Mouse (Mus musculus): ENCODE measurements around the gene 9130213A22Rik. TPM values are rescaled to one million over a fixed set of nuclear protein-coding genes. Genes with fewer than 3 reads are reported as not detected.
A peak's percentile ranks its signal among the peaks of the same experiment; 100 is the strongest.

The 9130213A22Rik gene
- total and polyA plus RNA-seq, 2 experiments from 2014 or later: 0.62 to 0.69 TPM

DNA sequence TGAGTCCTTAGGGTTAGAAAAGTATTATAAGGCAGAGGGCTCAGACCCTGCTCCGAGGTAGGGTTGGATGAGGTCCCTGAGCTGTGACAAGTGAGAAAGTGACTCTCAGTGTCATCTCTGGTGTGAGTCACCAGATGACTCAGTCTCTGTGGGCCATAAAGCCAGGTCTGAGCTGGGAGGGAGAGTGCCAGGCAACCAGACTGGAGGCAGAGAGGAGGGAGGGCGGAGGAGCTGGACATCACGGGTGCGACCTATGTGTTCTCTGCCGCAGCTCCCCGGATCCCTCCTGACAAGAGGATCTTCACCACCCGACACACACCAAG, 20.0 kb downstream of the 9130213A22Rik start:
- Histone ChIP-seq H3K36me3 (ENCODE audit: insufficient read depth) (peaks cover 65% of the 10 kb centered on the region), H3K9me3 (ENCODE audit: low read length) (no peaks in the 10 kb centered on the region), H3K4me1 (ENCODE audit: insufficient read depth) (peaks cover 12% of the 10 kb centered on the region), H3K9ac (no peak overlapping the region), H3K27me3 (ENCODE audit: insufficient read depth, low read length) (no peaks in the 10 kb centered on the region), H3K4me3 (ENCODE audit: low read depth, low read length) (no peak overlapping the region), H3K27ac (ENCODE audit: low read depth, low read length) (no peak overlapping the region), H3K4me2 (ENCODE audit: low read depth) (no peak overlapping the region)
- ATAC-seq: no peak
- no peak for TF ChIP-seq CTCF (IDR thresholded peaks at IDR 0.05; ENCODE audit: low read depth)
- DNase-seq: no peak
- 90% methylated on average over 7 of the region's 7 CpGs for WGBS

DNA sequence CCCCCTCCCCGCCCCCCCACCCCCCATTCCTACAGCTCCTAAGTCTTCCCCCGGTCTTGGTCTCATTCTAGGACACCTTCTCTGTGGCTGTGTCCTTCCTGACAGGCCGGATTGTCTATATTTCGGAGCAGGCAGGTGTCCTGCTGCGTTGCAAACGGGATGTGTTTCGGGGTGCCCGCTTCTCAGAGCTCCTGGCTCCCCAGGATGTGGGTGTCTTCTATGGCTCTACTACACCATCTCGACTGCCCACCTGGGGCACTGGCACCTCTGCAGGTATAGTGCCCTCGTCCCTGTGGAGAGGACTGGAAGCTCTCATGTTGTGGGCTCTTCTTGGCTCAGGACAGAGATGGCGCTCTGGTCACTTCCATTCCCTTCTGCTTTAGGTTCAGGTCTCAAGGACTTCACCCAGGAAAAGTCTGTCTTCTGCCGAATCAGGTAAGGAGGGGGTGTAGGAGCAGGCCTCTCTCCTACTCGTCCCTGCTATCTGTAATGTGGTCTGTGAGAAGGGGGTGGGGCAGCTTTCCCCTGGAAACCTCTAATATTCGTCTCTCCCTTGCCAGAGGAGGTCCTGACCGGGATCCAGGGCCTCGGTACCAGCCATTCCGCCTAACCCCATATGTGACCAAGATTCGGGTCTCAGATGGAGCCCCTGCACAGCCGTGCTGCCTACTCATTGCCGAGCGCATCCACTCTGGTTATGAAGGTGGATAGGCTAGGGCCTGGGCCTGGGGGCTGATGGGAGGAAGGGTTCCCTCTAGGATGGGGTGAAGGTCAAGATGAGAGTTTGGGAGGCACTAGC, 20.6 kb downstream of the 9130213A22Rik start:
- DNase-seq (no peak), ATAC-seq (no peak)
- 91% methylated on average over 21 of the region's 21 CpGs for WGBS
- no peak overlapping the region for H3K9ac ChIP-seq
- H3K4me2 ChIP-seq (ENCODE audit: low read depth): no peak overlapping the region
- TF ChIP-seq CTCF (IDR thresholded peaks at IDR 0.05; ENCODE audit: low read depth): no peak
- H3K27me3 ChIP-seq (ENCODE audit: insufficient read depth, low read length): no peaks in the 10 kb centered on the region
- no peak overlapping the region for H3K4me3 ChIP-seq (ENCODE audit: low read depth, low read length)
- peaks cover 59% of the 10 kb centered on the region for H3K36me3 ChIP-seq (ENCODE audit: insufficient read depth)
- no peaks in the 10 kb centered on the region for H3K9me3 ChIP-seq (ENCODE audit: low read length)
- H3K4me1 ChIP-seq (ENCODE audit: insufficient read depth): peaks cover 16% of the 10 kb centered on the region
- no peak overlapping the region for H3K27ac ChIP-seq (ENCODE audit: low read depth, low read length)

DNA sequence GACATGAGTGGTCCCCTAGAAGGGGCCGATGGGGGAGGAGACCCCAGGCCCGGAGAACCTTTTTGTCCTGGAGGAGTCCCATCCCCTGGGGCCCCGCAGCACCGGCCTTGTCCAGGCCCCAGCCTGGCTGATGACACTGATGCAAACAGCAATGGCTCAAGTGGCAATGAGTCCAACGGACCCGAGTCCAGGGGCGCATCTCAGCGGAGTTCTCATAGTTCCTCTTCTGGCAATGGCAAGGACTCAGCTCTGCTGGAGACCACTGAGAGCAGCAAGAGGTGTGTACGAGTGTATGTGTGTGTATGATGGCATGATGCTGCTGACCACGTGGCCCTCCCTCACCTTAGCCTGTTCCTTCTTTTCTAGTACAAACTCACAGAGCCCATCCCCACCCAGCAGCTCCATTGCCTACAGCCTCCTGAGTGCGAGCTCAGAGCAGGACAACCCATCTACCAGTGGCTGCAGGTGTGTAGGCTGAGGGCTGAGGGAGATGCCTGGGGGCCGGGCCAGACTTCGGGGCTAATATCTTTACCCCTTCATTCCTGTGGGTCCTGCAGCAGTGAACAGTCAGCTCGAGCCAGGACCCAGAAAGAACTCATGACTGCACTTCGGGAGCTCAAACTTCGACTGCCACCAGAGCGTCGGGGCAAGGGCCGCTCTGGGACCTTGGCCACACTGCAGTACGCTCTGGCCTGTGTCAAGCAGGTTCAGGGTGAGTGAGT, 21.6 kb downstream of the 9130213A22Rik start:
- no peak for ATAC-seq
- H3K27me3 ChIP-seq (ENCODE audit: insufficient read depth, low read length): no peaks in the 10 kb centered on the region
- peak overlapping the region; percentile 87 for H3K4me2 ChIP-seq (ENCODE audit: low read depth)
- peaks cover 20% of the 10 kb centered on the region for H3K4me1 ChIP-seq (ENCODE audit: insufficient read depth)
- peak overlapping the region; percentile 58 for H3K4me3 ChIP-seq (ENCODE audit: low read depth, low read length)
- 0 out of 2 replicates have a peak overlapping the region, but pooled peaks have one; percentile 88 for H3K27ac ChIP-seq (ENCODE audit: low read depth, low read length)
- WGBS: 92% methylated on average over 20 of the region's 20 CpGs
- TF ChIP-seq CTCF (IDR thresholded peaks at IDR 0.05; ENCODE audit: low read depth): no peak
- H3K9me3 ChIP-seq (ENCODE audit: low read length): no peaks in the 10 kb centered on the region
- no peak for DNase-seq
- peaks cover 53% of the 10 kb centered on the region for H3K36me3 ChIP-seq (ENCODE audit: insufficient read depth)
- H3K9ac ChIP-seq: peak overlapping the region; percentile 69; the same call in 1 of the 2 replicates

DNA sequence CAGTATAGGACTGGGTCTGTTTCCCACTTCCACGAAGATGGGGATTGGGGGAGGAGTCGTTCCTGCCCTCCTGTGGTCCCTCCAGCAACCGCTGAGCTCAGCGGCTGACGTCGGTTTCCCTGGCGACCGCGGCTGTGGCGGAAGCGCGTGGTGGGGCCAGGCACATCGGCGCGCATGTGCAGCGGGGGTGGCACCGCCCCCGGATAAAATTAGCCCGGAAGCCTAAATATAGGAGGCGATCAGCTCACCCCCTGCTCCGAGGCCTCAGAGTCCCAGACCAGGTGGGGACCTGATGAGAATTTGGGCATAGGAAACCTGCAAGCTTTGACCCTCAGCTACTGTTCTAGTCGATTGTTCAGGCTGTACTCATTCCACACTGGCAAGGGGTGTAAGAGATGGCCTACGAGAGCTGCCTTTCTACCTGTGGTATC, 22.5 kb downstream of the 9130213A22Rik start:
- Histone ChIP-seq H3K36me3 (ENCODE audit: insufficient read depth) (peaks cover 44% of the 10 kb centered on the region), H3K9ac (peak overlapping the region; percentile 69), H3K27me3 (ENCODE audit: insufficient read depth, low read length) (no peaks in the 10 kb centered on the region), H3K4me2 (ENCODE audit: low read depth) (peak overlapping the region; percentile 87), H3K27ac (ENCODE audit: low read depth, low read length) (peak overlapping the region; percentile 88), H3K4me3 (ENCODE audit: low read depth, low read length) (peak overlapping the region; percentile 58), H3K9me3 (ENCODE audit: low read length) (no peaks in the 10 kb centered on the region), H3K4me1 (ENCODE audit: insufficient read depth) (peaks cover 23% of the 10 kb centered on the region)
- DNase-seq (peak; percentile 94), ATAC-seq (peak; percentile 66)
- peak; percentile 45 for TF ChIP-seq CTCF (IDR thresholded peaks at IDR 0.05; ENCODE audit: low read depth)
- 5% methylated on average over 23 of the region's 23 CpGs for WGBS

DNA sequence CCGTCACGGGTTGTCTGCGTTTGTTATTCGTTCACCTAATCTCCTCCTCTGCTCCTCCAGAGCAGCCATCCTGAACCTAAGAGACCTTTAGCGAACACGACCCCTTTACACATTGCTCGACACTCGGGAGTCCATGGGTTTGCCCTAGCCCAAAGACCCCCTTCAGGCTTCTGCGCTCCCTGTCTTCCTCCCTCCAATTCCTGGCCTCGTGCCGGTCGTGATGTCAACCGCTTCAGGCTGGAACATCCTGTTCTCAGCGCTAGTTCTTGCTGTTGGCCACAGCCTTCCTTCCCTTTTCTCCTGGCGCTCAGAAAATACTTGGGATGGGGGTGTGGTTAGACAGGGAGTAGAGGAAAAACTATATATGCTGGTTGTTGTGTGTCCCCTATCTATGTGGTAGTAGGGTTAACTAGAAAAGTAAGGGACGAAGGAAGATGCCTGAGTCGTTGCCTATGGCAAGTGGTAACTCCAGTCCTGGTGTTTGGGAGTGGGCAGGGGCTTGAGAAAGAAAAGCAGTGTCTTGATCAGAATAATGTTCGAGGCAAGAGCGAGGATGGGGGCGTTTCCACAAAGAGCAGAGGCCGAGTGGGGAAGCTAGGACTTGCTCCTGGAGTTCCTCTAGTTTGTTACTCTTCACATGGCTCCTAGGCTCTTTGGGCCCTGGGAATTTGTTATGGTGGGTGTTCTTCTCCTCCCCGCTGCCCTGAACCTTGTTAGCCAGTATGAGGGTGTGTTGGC, 23.0 kb downstream of the 9130213A22Rik start:
- DNase-seq: peak; percentile 74
- no peak for TF ChIP-seq CTCF (IDR thresholded peaks at IDR 0.05; ENCODE audit: low read depth)
- peak overlapping the region; percentile 87 for H3K4me2 ChIP-seq (ENCODE audit: low read depth)
- peaks cover 25% of the 10 kb centered on the region for H3K4me1 ChIP-seq (ENCODE audit: insufficient read depth)
- H3K36me3 ChIP-seq (ENCODE audit: insufficient read depth): peaks cover 38% of the 10 kb centered on the region
- WGBS: under 1% methylated on average over 22 of the region's 22 CpGs
- H3K9me3 ChIP-seq (ENCODE audit: low read length): no peaks in the 10 kb centered on the region
- peak overlapping the region; percentile 58 for H3K4me3 ChIP-seq (ENCODE audit: low read depth, low read length)
- H3K27me3 ChIP-seq (ENCODE audit: insufficient read depth, low read length): no peaks in the 10 kb centered on the region
- no peak for ATAC-seq
- peak overlapping the region; percentile 88 for H3K27ac ChIP-seq (ENCODE audit: low read depth, low read length)
- H3K9ac ChIP-seq: peak overlapping the region; percentile 69

DNA sequence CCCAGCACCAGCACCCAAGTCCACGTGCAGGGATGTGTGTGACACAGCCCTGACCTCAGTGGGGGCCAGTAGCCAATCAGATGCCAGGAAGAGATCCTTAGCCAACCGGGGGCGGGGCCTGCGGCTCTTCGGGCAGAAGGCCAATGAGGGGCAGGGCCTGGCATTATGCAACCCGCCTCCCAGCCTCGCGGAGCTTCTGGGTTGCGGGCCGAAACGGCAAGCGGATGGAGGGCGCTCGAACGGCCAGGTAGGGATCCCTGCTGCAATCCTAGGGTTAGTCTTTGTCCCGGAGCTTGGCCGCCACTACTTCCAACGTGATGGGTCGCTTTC, 23.7 kb downstream of the 9130213A22Rik start:
- H3K9ac ChIP-seq: peak overlapping the region; percentile 69
- H3K36me3 ChIP-seq (ENCODE audit: insufficient read depth): peaks cover 32% of the 10 kb centered on the region
- H3K4me1 ChIP-seq (ENCODE audit: insufficient read depth): peaks cover 27% of the 10 kb centered on the region
- H3K27me3 ChIP-seq (ENCODE audit: insufficient read depth, low read length): no peaks in the 10 kb centered on the region
- ATAC-seq: no peak
- peak overlapping the region; percentile 87 for H3K4me2 ChIP-seq (ENCODE audit: low read depth)
- H3K27ac ChIP-seq (ENCODE audit: low read depth, low read length): peak overlapping the region; percentile 88
- peak overlapping the region; percentile 58 for H3K4me3 ChIP-seq (ENCODE audit: low read depth, low read length)
- H3K9me3 ChIP-seq (ENCODE audit: low read length): no peaks in the 10 kb centered on the region
- 2% methylated on average over 19 of the region's 19 CpGs for WGBS
- DNase-seq: peak; percentile 91
- no peak for TF ChIP-seq CTCF (IDR thresholded peaks at IDR 0.05; ENCODE audit: low read depth)
